Mouse (Mus musculus) cerebellum, adult 2 months (tissue): ENCODE measurements around the gene BC030867. TPM values are rescaled to one million over a fixed set of nuclear protein-coding genes. Genes with fewer than 3 reads are reported as not detected.

Experiments
- DNase-seq, 2 experiments: peaks; one replicate each; pipeline ENCODE4 v3.0.0; 2021
- H3K27ac ChIP-seq: fragments of 200-500 bp; 2 replicates; pipeline ENCODE4 v1.5.1; 2012; ENCODE audit warnings: low read length, control low read depth, inconsistent platforms; ENCODE audit not compliant: insufficient read depth
- H3K27me3 ChIP-seq: fragments of 200-500 bp; 2 replicates; pipeline ENCODE4 v1.6.1; 2012; ENCODE audit warnings: inconsistent platforms, mild to moderate bottlenecking, low read length, moderate library complexity; ENCODE audit not compliant: control insufficient read depth, insufficient read depth
- H3K4me1 ChIP-seq: fragments of 200-500 bp; 2 replicates; pipeline ENCODE4 v1.6.1; 2011; ENCODE audit warnings: low read length; ENCODE audit not compliant: control insufficient read depth, insufficient read depth
- H3K4me3 ChIP-seq: fragments of 200-500 bp; replicated peaks from 2 replicates; pipeline ENCODE3; 2011; ENCODE audit warnings: mild to moderate bottlenecking, low read depth, low read length, control low read depth; ENCODE audit not compliant: insufficient read depth
- CTCF ChIP-seq: fragments of 200-500 bp; IDR thresholded peaks from 2 replicates; pipeline ENCODE4 v1.5.1; 2011; ENCODE audit warnings: low read depth, mild to moderate bottlenecking, control low read depth, low read length, moderate library complexity, borderline replicate concordance; ENCODE audit not compliant: insufficient read depth
- POLR2A ChIP-seq: fragments of 200-500 bp; IDR thresholded peaks from 2 replicates; pipeline ENCODE4 v1.6.1; 2011; ENCODE audit warnings: low read length, control low read depth, borderline replicate concordance; ENCODE audit not compliant: insufficient read depth
- WGBS: fragments of 180-500 bp; shearing (Covaris S2); methylation state at CpG from one replicate; pipeline ENCODE4 v1.1.7; 2018; 5-methylcytosine and 5-hydroxymethylcytosine counted together
- polyA plus RNA-seq: library from polyadenylated mRNA; depleted of rRNA; stranded (reverse); fragments of >200 nt; gene quantifications from 2 replicates; pipeline ENCODE4 v1.2.3, GENCODE M21; 2012

The BC030867 gene
- polyA plus RNA-seq, 1 experiment: 2.2 TPM

DNA sequence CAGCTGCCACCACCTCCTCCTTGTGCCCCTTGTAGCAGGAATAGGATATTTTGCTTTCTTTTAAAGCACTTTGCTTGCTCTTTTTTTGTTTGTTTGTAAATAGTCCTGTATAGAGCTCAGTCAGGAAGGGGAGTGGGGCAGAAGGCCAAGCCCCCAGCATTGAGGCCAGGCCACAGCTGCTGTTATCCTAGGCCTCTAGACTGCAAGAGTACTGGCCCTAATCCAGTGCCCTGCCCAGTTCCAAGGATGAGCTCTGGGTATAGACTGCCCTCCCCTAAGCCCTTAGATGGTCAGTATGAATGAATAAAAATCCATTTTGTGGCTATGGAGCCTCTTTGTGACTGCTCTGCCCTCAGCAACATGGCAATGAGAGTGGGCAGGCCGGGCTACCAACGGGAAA lies 40.2 kb downstream of the BC030867 start:
- H3K4me1 ChIP-seq: no peaks in the 10 kb centered on the region
- H3K27ac ChIP-seq: no peak overlapping the region
- no peak for DNase-seq
- WGBS: 60% methylated on average over 2 of the region's 2 CpGs
- H3K27me3 ChIP-seq: no peaks in the 10 kb centered on the region
- no peak for TF ChIP-seq CTCF
- TF ChIP-seq POLR2A: no peak
- H3K4me3 ChIP-seq: no peak overlapping the region

DNA sequence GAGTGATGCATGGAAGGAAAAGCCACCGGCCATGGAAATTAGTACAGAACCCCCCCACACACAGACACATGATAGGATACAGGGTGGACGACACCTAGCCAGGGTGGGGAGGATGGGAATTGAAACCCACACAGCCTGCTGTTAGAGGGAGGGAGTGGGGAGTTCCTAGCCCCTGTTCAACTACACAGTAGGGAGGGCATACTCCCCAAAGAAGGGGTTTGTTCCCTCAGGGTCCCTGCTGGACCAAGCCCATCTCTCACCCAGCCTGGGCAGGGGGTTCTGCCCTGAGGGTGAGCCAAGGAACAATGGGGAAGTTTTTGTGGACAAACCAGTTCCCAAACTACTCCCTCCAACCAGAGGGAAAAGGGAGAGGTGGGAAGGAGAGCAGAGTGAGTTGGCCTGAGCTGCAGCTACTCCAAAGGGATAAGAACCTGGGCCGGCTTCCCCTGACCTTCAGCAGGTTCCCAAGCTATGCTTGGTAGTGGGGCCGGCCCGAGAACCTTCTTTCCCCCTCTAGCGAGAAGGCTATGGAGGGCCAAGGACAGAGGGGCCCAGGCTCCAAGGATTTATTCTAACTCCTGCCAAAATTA lies 40.9 kb downstream of the BC030867 start:
- H3K27ac ChIP-seq: no peak overlapping the region
- H3K4me3 ChIP-seq: no peak overlapping the region
- WGBS: 56% methylated on average over 6 of the region's 6 CpGs
- TF ChIP-seq POLR2A (no peak), CTCF (no peak)
- no peaks in the 10 kb centered on the region for H3K27me3 ChIP-seq
- no peak for DNase-seq
- 0 out of 2 replicates have a peak, but pooled peaks cover 1% of the 10 kb centered on the region for H3K4me1 ChIP-seq

DNA sequence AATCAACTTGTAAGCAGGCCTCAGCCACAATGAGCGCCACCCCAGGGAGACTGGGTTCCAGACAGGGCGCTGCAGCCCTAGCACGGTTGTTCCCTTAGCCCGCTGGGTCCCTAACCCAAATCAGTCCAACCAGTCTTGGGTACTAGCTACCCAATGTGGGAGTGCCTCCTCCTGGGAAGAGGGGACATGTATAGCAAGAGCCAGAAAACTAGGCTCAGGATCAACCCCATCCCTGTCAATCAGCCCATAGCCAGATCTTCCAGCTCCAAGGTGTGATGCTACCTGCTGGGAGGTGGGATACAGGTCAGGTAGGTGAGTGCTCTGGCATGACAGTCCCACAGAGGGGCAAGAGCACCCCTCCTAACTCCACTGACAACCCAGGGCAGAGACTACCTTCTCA lies 41.5 kb downstream of the BC030867 start:
- no peak for DNase-seq
- 85% methylated on average over 4 of the region's 4 CpGs for WGBS
- no peaks in the 10 kb centered on the region for H3K27me3 ChIP-seq
- TF ChIP-seq CTCF (no peak), POLR2A (no peak)
- no peak overlapping the region for H3K4me3 ChIP-seq
- peaks cover 7% of the 10 kb centered on the region; the same call in 1 of the 2 replicates for H3K4me1 ChIP-seq
- H3K27ac ChIP-seq: no peak overlapping the region

DNA sequence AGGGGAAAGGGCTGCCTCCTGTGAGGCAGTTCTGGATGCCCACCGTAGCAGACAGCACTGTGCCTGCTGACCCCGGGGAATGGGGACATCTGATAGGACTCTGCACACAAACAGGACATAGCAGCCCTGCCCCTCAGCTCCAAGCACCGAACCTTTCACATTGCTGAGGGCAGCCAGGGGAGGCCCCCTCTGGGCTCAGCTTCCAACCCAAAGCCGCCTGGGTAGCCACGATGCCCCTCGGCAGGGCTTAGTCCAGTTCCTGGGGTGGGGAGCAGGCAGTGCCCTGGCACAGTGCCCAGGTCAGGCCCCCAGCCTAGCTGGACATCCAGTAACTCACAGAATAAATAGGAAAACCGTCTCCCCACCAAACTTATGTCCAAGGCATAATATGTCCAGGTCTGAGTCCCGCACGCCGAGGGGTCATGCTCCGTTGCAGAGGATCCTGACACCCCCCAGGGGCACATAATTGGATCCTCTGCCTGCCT lies 42.4 kb downstream of the BC030867 start:
- peaks cover 11% of the 10 kb centered on the region; the same call in 1 of the 2 replicates for H3K4me1 ChIP-seq
- DNase-seq: no peak
- H3K27me3 ChIP-seq: no peaks in the 10 kb centered on the region
- no peak overlapping the region for H3K27ac ChIP-seq
- WGBS: 60% methylated on average over 11 of the region's 11 CpGs
- H3K4me3 ChIP-seq: no peak overlapping the region
- TF ChIP-seq POLR2A (no peak), CTCF (no peak)

DNA sequence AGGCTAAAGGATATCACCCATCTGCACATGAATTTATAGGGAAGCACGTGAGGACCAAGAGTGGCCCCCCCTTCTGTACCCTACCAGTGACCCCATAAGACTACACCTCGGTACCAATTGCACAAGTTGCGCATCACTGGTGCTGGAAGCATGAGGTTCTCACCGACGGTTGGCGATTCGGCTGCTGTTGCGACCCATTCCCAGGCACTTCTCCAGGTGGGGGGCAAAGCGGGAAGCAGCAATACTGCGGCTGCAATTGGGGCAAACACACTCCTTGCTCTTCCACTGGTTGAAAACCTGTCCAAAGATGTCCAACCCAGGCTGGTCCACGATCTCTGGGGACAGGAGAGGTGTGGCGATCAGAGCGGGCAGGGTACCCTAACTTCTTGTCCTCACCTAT lies 45.3 kb downstream of the BC030867 start:
- Histone ChIP-seq H3K27me3 (no peaks in the 10 kb centered on the region), H3K4me3 (no peak overlapping the region), H3K27ac (no peak overlapping the region), H3K4me1 (peaks cover 11% of the 10 kb centered on the region; the same call in 1 of the 2 replicates)
- WGBS: 90% methylated on average over 13 of the region's 13 CpGs
- no peak for TF ChIP-seq CTCF
- DNase-seq: no peak

DNA sequence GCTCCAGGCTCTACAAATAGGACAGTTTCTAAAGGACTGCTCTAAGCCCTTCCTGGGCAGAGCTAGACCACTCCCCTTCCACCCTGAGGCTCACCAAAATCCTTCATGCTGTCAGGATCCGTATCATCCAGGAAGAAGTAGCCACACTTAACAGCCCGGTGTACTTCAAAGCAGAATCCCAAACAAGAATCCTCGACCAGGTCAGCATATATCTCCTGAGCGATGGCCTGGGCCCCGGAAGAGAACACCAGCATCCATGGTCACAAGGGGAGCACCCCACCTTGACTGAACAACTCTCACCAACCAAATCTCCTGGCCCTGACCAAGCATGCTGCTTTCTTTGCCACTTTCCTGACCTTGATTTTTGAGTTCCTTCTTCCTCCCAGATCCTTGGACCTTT lies 45.7 kb downstream of the BC030867 start:
- TF ChIP-seq CTCF: no peak
- no peak for TF ChIP-seq POLR2A
- no peak for DNase-seq
- peaks cover 11% of the 10 kb centered on the region; the same call in 1 of the 2 replicates for H3K4me1 ChIP-seq
- H3K27me3 ChIP-seq: no peaks in the 10 kb centered on the region
- no peak overlapping the region for H3K27ac ChIP-seq
- WGBS: 71% methylated on average over 5 of the region's 5 CpGs
- H3K4me3 ChIP-seq: no peak overlapping the region

DNA sequence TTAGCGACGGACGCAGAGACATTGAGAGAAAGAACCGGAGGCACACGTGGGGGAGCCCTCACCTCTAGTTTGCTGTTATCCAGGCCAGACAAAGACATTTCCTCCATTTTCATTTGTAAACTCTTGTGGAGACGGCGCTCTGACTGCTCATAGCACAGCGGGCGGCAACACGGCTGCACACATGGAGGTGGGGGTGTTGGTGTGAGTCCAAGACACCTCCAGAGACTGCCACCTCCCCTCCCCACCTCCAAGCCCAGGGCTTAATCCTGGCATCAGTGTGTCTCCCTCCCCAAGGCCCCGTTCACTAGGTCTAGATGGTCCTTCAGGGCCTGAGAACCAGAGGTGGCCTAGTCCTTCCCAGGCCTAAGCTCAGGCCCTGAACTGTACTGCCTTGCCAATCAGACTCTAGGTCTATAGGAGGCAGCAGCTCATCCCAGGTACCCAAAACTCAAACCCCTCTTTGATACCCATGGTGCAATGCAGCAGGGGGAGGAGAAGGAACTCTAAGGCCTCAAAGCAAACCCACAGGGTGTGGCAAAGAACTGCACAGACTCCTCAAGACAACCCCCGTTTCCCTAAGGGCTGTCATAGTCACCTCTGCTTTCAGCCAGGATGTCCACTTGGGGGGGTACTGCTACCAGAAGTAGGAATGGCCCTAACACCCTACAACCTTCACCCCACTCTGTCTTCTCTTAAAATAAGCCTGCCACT lies 46.4 kb downstream of the BC030867 start:
- peak; percentile 51 to 53 for DNase-seq
- Histone ChIP-seq H3K4me3 (peak overlapping the region; percentile 93), H3K4me1 (peaks cover 11% of the 10 kb centered on the region; the same call in 1 of the 2 replicates), H3K27ac (peak overlapping the region; percentile 15), H3K27me3 (no peaks in the 10 kb centered on the region)
- TF ChIP-seq POLR2A (no peak), CTCF (peak; percentile 42; the same call in 1 of the 2 replicates)
- 10% methylated on average over 12 of the region's 12 CpGs for WGBS
